Mouse (Mus musculus): ENCODE measurements around the gene Bub3. TPM values are rescaled to one million over a fixed set of nuclear protein-coding genes. Genes with fewer than 3 reads are reported as not detected.

Bub3 gene
- polyA plus RNA-seq, 1 experiment from 2014 or later, result 212 TPM

GRCm38 (mm10) chr7:131548473-131548872 lies 11.5 kb upstream of the Bub3 start, which contains the start of gene Hmx2:
Gene Hmx2, plus strand, starts transcription at chr7:131548773.
- no peak within 1 kb of the TSS for H3K4me3 ChIP-seq
- H3K36me3 ChIP-seq, result no peaks in the 10 kb centered on the region
- no peak within 1 kb of the TSS for H3K4me2 ChIP-seq (replicated peaks)
- WGBS, result 7% methylated on average over 3 of the region's 3 CpGs
- ATAC-seq (ENCODE audit: low FRiP score, low read depth), result no peak
- no peak within 1 kb of the TSS for H3K9ac ChIP-seq
- peaks cover 98% of the 10 kb centered on the region for H3K27me3 ChIP-seq (replicated peaks)
- no peak within 1 kb of the TSS for H3K27ac ChIP-seq
- H3K4me1 ChIP-seq, result peaks cover 16% of the 10 kb centered on the region
- H3K9me3 ChIP-seq, result no peaks in the 10 kb centered on the region

GRCm38 (mm10) chr7:131551471-131551870 lies 8.6 kb upstream of the Bub3 start:
- Histone ChIP-seq H3K9ac (no peak overlapping the region), H3K27ac (no peak overlapping the region), H3K4me1 (peaks cover 27% of the 10 kb centered on the region), H3K27me3 (replicated peaks) (peaks cover 100% of the 10 kb centered on the region), H3K4me3 (no peak overlapping the region), H3K4me2 (replicated peaks) (no peak overlapping the region), H3K36me3 (no peaks in the 10 kb centered on the region), H3K9me3 (no peaks in the 10 kb centered on the region)
- no peak for ATAC-seq (ENCODE audit: low FRiP score, low read depth)
- WGBS, result 2% methylated on average over 4 of the region's 4 CpGs

GRCm38 (mm10) chr7:131551931-131552741 lies 7.9 kb upstream of the Bub3 start:
- H3K36me3 ChIP-seq, result no peaks in the 10 kb centered on the region
- 0 out of 2 replicates have a peak overlapping the region, but pooled peaks have one; percentile 3 for H3K9ac ChIP-seq
- no peaks in the 10 kb centered on the region for H3K9me3 ChIP-seq
- ATAC-seq (ENCODE audit: low FRiP score, low read depth), result no peak
- under 1% methylated on average over 42 of the region's 42 CpGs for WGBS
- no peak overlapping the region for H3K27ac ChIP-seq
- H3K27me3 ChIP-seq (replicated peaks), result peaks cover 100% of the 10 kb centered on the region
- H3K4me1 ChIP-seq, result peaks cover 32% of the 10 kb centered on the region
- no peak overlapping the region for H3K4me3 ChIP-seq
- peak overlapping the region; percentile 12 for H3K4me2 ChIP-seq (replicated peaks)

GRCm38 (mm10) chr7:131552781-131553180 lies 7.2 kb upstream of the Bub3 start:
- Histone ChIP-seq H3K27ac (no peak overlapping the region), H3K4me3 (no peak overlapping the region), H3K27me3 (replicated peaks) (peaks cover 100% of the 10 kb centered on the region), H3K9me3 (no peaks in the 10 kb centered on the region), H3K4me2 (replicated peaks) (peak overlapping the region; percentile 12; the same call in 1 of the 2 replicates), H3K9ac (no peak overlapping the region), H3K4me1 (peaks cover 32% of the 10 kb centered on the region), H3K36me3 (no peaks in the 10 kb centered on the region)
- ATAC-seq (ENCODE audit: low FRiP score, low read depth), result no peak
- WGBS, result 1% methylated on average over 5 of the region's 5 CpGs

- peak overlapping the region; percentile 65 for H3K4me2 ChIP-seq (replicated peaks)
- H3K27ac ChIP-seq, result no peak overlapping the region
- H3K9ac ChIP-seq, result peak overlapping the region; percentile 35; the same call in 1 of the 2 replicates
- H3K4me3 ChIP-seq, result peak overlapping the region; percentile 35
- peaks cover 100% of the 10 kb centered on the region for H3K27me3 ChIP-seq (replicated peaks)
- under 1% methylated on average over 39 of the region's 39 CpGs for WGBS
- H3K36me3 ChIP-seq, result no peaks in the 10 kb centered on the region
- no peaks in the 10 kb centered on the region for H3K9me3 ChIP-seq
- peaks cover 32% of the 10 kb centered on the region for H3K4me1 ChIP-seq
- ATAC-seq (ENCODE audit: low FRiP score, low read depth), result peak; percentile 49
Measured at GRCm38 (mm10) chr7:131553771-131554175, 6.2 kb upstream of the Bub3 start.

- Histone ChIP-seq H3K9me3 (no peaks in the 10 kb centered on the region), H3K36me3 (no peaks in the 10 kb centered on the region), H3K27me3 (replicated peaks) (peaks cover 95% of the 10 kb centered on the region), H3K4me1 (peaks cover 32% of the 10 kb centered on the region), H3K27ac (no peak overlapping the region), H3K4me3 (peak overlapping the region; percentile 35), H3K9ac (0 out of 2 replicates have a peak overlapping the region, but pooled peaks have one; percentile 35), H3K4me2 (replicated peaks) (peak overlapping the region; percentile 65)
- ATAC-seq (ENCODE audit: low FRiP score, low read depth), result no peak
- under 1% methylated on average over 45 of the region's 45 CpGs for WGBS
Measured at GRCm38 (mm10) chr7:131554341-131555180, 5.5 kb upstream of the Bub3 start.

GRCm38 (mm10) chr7:131555301-131556081 lies 4.5 kb upstream of the Bub3 start:
- Histone ChIP-seq H3K9me3 (no peaks in the 10 kb centered on the region), H3K36me3 (no peaks in the 10 kb centered on the region), H3K27ac (no peak overlapping the region), H3K27me3 (replicated peaks) (peaks cover 86% of the 10 kb centered on the region), H3K9ac (no peak overlapping the region), H3K4me3 (peak overlapping the region; percentile 35), H3K4me2 (replicated peaks) (peak overlapping the region; percentile 65), H3K4me1 (peaks cover 32% of the 10 kb centered on the region)
- under 1% methylated on average over 68 of the region's 68 CpGs for WGBS
- no peak for ATAC-seq (ENCODE audit: low FRiP score, low read depth)

- peak overlapping the region; percentile 65 for H3K4me2 ChIP-seq (replicated peaks)
- no peak for ATAC-seq (ENCODE audit: low FRiP score, low read depth)
- H3K4me3 ChIP-seq, result no peak overlapping the region
Measured at GRCm38 (mm10) chr7:131556116-131556515, 3.9 kb upstream of the Bub3 start.

GRCm38 (mm10) chr7:131556541-131557271 lies 3.3 kb upstream of the Bub3 start:
- Histone ChIP-seq H3K9me3 (no peaks in the 10 kb centered on the region), H3K36me3 (no peaks in the 10 kb centered on the region; the same call in 1 of the 2 replicates), H3K27me3 (replicated peaks) (peaks cover 73% of the 10 kb centered on the region), H3K27ac (no peak overlapping the region), H3K9ac (no peak overlapping the region), H3K4me3 (peak overlapping the region; percentile 16), H3K4me1 (peaks cover 39% of the 10 kb centered on the region), H3K4me2 (replicated peaks) (peak overlapping the region; percentile 39)
- WGBS, result under 1% methylated on average over 37 of the region's 37 CpGs
- ATAC-seq (ENCODE audit: low FRiP score, low read depth), result no peak

More at GRCm38 (mm10) chr7:131556116-131556515, 3.9 kb upstream of the Bub3 start:
- peaks cover 79% of the 10 kb centered on the region for H3K27me3 ChIP-seq (replicated peaks)
- WGBS, result under 1% methylated on average over 9 of the region's 9 CpGs
- H3K27ac ChIP-seq, result no peak overlapping the region
- no peak overlapping the region for H3K9ac ChIP-seq
- H3K9me3 ChIP-seq, result no peaks in the 10 kb centered on the region
- H3K4me1 ChIP-seq, result peaks cover 35% of the 10 kb centered on the region
- no peaks in the 10 kb centered on the region for H3K36me3 ChIP-seq

- no peak overlapping the region for H3K4me3 ChIP-seq
- no peak overlapping the region for H3K9ac ChIP-seq
- H3K4me1 ChIP-seq, result peaks cover 47% of the 10 kb centered on the region
- WGBS, result 31% methylated on average over 2 of the region's 2 CpGs
- H3K27ac ChIP-seq, result no peak overlapping the region
- H3K9me3 ChIP-seq, result no peaks in the 10 kb centered on the region
- no peak overlapping the region for H3K4me2 ChIP-seq (replicated peaks)
- no peak for ATAC-seq (ENCODE audit: low FRiP score, low read depth)
- peaks cover 63% of the 10 kb centered on the region for H3K27me3 ChIP-seq (replicated peaks)
- peaks cover 9% of the 10 kb centered on the region for H3K36me3 ChIP-seq
Measured at GRCm38 (mm10) chr7:131557751-131558150, 2.3 kb upstream of the Bub3 start.

- Histone ChIP-seq H3K27ac (peak overlapping the region; percentile 72; the same call in 1 of the 2 replicates), H3K27me3 (replicated peaks) (peaks cover 34% of the 10 kb centered on the region), H3K36me3 (peaks cover 31% of the 10 kb centered on the region), H3K9ac (peak overlapping the region; percentile 86), H3K4me1 (peaks cover 34% of the 10 kb centered on the region), H3K9me3 (no peaks in the 10 kb centered on the region), H3K4me2 (replicated peaks) (peak overlapping the region; percentile 64), H3K4me3 (peak overlapping the region; percentile 77)
- under 1% methylated on average over 14 of the region's 14 CpGs for WGBS
- ATAC-seq (ENCODE audit: low FRiP score, low read depth), result peak; percentile 46
Measured at GRCm38 (mm10) chr7:131560697-131561042, 648 bp downstream of the Bub3 start.

All from neural tube, embryonic 12.5 days (tissue).